Mouse (Mus musculus) frontal cortex, adult (tissue): ENCODE measurements around the gene Epb41l5.
A peak's percentile ranks its signal among the peaks of the same experiment; 100 is the strongest.

ENCODE experiments used
- ATAC-seq: cut with Nextera tagmentation; 2 replicates; pipeline ENCODE4 v1.9.2; 2017; ENCODE audit warnings: mild to moderate bottlenecking, moderate library complexity, mixed read lengths; ENCODE audit not compliant: low TSS enrichment

The Epb41l5 gene

DNA sequence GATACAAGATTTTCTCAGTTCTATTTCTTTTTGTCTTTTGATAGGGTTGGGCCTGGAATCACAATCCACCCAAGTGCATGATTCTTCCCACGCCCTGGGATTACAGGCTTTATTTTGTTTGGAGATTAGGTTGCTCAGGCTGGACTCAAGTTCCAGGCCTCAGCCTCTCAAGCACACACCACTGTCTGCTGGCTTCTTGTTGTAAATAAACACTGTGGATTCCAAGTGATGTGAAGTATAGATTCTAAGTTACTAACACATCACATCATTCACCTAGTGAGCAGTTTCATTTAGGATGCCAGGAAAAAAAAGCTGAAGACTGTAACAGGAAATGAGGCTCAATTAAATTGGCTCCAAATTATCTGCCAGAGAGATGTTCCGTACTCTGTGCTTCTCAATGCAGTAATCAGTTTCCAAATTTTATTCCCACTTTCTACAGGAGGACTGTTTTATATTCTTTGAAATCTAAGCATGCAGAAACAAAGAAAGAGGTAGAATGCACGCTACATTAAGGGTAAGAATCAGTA lies 51.8 kb downstream of the Epb41l5 start:
- ATAC-seq: no peak

GRCm38 (mm10) chr1:119590041-119590440 lies 58.8 kb downstream of the Epb41l5 start:
- ATAC-seq: no peak

- ATAC-seq: no peak
Measured at GRCm38 (mm10) chr1:119584974-119585373, 63.8 kb downstream of the Epb41l5 start.

DNA sequence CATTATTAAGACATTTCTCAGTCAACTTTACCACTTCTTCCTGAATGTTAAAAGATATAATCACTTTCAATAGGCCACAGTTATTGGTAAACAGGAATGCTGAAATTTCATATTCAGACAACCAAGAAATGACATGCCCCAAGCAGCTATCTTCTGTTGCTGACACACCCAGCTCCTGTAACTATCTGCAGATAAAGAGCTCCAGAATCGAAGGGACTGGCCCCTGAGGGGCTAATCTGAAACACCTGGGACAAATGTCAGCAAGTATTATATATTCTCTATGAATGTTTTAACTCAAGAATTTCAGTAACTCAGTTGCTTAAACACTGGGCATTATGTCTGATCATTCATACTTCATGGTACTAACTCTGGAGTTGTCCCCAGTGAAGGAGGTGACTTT lies 78.7 kb downstream of the Epb41l5 start:
- no peak for ATAC-seq

DNA sequence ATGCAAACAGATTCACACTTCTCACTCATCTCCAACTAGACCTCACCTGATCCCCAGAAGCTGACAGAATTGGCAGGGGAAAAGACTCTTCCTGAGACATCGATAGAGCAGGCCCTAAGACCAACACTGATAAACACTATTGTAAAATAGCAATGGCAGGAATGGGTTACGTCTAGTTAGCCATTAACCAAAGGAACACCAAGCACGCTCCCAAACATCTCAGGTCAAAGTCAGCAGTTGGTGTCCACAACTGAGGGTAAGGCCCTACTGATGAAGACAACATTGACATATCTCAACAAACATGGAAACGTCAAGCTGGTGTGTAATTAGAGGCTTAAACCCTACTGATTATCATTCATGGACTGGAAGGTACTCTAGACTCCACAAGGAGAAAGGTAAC lies 83.3 kb downstream of the Epb41l5 start:
- ATAC-seq: no peak

DNA sequence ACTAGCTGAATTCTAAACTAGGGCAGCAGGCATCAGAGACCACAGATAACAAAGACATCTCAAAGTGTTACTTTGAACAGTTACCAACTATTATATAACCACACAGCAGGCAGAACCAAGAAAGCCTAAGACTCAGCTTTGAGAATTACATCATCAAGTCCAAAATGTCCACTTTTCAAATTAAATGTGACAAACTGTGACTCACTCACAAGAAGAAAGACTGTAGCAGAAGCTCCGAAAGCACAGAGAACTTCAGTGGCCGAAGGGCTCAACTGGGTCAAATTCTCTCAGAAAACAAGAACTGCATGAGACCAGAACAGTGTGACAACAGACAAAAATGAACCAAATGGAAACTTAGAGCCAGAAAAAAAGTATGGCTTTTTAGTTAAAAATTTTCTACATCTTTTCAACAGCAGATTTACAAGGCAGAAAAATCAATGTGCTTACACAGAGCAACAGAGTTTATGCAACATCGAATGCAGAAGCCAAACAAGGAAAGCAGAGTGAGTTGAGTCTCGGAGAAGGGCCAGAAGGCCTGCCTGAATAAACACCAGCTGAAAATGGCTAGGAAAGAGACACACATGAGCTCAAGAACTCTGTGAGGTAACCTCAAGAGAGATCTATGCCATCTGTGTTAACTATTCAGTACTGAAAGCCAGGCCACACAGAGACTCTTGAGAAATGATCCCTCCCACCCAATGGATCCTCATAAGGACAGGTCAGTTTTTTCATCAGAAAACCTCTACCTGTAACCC lies 91.0 kb downstream of the Epb41l5 start:
- ATAC-seq: peak; percentile 91

GRCm38 (mm10) chr1:119555651-119556050 lies 93.1 kb downstream of the Epb41l5 start:
- ATAC-seq: no peak

DNA sequence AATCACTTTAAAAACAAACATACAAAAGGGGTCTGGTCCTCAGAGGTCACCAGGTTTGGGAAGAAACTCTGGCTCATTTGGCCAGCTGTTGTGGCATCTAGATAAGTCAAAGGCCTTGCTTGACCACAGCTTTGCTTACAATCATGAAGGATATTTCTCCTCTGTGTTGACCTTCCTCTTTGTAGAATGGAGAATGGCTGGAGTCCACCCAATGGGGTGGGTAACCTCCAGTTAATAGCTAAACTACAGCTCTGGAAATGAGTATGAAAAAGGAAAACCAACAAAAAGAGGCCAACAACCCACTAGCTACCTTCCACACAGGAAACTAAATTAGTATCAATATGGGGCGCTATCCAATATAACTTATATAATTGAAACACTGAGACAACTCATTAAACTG lies 97.1 kb downstream of the Epb41l5 start:
- no peak for ATAC-seq

GRCm38 (mm10) chr1:119550064-119550463 lies 98.7 kb downstream of the Epb41l5 start:
- no peak for ATAC-seq

DNA sequence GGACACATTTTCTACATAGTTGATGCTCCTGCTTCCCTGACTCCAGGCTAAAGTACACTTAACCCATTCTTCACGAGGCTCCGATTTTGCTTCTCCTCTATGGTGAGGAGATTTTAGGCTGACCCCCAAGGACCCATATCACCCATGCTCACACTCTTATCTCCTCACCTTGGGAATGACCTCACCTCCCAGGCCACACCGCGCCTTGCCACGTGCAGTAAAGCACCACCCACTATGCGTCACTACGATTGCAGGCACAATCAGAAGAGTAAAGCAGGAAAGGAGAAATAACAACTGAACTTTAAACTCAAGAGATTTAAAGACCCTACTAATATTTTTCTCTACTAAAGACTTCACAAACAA lies 99.5 kb downstream of the Epb41l5 start:
- no peak for ATAC-seq

GRCm38 (mm10) chr1:119548668-119549326 lies 100.0 kb downstream of the Epb41l5 start:
- ATAC-seq: peak; percentile 97

DNA sequence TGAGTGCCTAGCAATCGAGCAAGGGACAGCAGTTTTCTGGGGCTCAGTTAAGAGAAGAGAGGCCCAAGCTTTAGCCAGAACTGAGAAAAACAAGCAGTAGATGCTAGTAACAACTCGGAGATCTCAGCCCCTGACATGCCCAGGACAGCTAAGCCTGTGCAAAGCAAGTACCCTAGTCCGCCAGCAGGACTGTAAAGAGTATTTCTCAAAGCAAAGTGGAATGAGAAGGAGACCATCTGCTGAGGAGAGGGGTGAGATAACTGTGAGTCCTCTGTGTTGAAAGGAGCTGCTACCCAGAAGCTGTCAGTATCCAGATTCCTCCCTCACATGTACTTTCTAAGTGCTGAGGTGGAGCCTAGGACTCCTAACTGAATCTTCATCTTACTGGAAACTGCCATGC lies 102.3 kb downstream of the Epb41l5 start:
- peak; percentile 42 for ATAC-seq

GRCm38 (mm10) chr1:119545671-119546070 lies 103.1 kb downstream of the Epb41l5 start:
- ATAC-seq: no peak

DNA sequence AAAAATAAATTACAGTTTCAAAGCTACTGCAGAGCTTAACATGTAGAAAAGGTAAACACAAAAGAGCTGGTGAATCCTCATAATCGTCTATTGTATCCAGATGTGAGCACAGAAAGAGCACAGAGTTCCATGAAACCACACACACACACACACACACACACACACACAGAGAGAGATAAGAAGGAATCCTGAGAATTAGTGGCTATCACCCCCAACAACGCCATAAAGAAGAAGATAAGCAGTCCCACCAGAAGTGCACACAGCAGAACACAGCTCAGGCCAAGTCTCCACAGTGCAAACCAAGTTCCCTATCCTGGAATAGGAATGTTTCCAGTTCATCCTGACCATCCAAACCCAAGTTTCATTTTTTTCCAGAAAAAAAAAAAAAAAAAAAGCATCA lies 103.6 kb downstream of the Epb41l5 start:
- ATAC-seq: no peak

DNA sequence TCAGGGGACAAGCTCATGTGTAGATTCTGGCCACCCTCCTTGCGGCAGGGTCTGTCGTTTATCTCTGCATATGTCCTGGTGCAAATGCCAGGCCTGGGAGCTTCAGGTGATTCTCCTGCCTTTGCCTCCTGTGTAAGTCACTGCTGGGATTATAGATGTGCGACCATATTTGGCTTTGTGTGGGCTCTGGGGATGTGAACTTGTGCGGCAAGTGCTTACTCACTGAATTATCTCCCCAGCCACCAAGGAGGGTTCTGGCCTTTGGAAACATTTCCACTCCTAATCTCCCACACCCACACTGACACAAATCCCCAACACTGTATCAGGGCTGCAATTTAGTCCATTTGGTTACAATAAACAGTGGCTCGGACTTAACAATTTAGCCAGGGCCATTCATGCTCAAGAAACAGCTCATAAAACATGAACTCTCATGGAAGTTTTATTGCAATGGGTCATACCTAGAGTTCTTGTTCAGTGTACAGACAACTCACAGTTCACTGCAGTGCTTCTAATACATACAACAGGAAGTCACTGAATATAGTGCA lies 104.1 kb downstream of the Epb41l5 start:
- ATAC-seq: no peak

DNA sequence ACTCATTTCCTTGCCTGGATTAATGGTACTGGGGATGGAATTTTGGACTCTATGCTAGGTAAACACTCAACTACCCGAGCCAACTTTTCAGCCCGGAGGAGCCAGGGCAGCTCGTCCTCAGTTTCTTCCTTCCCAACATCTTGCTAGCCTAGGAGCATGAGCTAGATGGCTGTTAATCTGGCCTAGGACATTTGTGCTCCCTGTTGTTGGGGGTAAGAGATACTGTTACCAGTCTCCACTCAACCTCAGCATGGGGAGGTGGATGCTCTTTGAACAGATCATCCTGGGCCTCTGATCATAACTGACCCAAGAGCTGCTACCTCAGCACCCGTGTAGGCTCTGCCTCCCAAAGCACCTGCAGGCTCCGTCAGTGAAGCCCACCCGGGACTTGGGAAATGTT lies 105.5 kb downstream of the Epb41l5 start:
- no peak for ATAC-seq

DNA sequence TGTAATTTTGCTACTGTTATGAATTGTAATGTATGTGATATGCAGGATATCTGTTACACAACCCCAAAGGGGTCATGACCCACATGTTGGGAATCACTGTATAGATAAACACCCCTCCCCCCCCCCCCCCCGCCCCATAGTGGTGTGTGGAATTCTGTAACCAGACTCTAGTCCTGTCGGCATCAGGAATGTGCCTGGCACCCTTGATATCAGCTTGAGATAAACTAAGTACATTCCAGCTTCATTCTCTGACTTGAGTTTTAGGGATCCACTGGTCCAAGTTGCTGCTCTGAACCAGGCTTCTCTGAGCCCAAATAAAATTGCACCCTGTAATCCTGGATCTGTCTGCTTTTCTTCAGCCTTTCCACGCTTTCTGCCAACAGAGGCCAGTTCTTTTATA lies 107.2 kb downstream of the Epb41l5 start:
- ATAC-seq: no peak

DNA sequence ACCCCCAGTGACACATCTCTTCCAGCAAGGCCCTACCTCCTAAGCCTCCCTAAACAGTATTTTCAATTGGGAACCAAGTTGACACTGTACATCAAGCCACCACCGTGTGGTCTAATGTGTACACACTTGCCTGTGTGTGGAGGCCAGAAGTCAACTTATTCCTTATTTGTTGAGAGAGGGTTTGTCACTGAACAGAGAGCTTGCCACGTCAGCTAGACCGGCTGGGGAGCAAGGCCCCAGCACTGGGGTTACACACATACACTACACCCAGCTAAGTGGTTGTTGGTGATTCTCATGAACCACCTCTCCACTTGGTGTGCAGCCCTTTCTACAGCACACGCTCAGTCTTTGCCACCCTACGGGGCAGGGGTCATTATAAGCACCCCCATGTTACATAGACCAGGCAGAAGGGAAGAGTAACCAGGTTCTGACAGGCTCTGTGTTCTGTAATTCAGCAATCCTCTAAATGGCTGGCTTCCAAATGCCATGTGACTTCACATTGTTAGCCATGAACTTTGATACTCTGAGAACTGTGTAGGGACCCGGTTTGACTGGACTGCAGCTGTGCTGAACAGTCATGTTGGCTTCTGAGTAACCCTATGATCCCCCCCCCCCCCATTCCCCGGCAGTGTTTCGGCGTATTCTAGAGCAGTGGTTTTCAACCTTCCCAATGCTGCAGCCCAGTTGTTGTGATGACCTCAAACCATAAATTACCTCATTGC lies 107.8 kb downstream of the Epb41l5 start:
- ATAC-seq: no peak

- ATAC-seq: no peak
Measured at GRCm38 (mm10) chr1:119539252-119539651, 109.5 kb downstream of the Epb41l5 start.

DNA sequence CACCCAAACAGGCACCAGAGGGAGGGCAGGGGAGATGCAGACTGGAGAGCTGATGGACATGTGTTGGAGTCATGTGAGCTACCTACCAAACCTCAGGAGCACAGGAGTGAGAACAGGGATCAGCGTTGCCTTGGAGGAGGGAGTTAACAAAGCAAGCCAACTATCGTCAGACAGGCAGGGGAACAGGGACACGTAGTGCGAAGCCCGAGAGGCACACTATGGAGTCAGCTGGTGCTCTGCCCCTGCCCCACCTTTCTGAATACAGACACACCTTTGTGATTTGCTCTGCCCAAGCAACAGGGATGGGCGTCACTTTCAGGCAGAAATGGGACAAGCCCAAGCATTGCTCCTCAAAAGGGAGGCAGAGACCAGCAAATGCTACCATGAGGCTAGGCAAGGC lies 111.1 kb downstream of the Epb41l5 start:
- no peak for ATAC-seq

DNA sequence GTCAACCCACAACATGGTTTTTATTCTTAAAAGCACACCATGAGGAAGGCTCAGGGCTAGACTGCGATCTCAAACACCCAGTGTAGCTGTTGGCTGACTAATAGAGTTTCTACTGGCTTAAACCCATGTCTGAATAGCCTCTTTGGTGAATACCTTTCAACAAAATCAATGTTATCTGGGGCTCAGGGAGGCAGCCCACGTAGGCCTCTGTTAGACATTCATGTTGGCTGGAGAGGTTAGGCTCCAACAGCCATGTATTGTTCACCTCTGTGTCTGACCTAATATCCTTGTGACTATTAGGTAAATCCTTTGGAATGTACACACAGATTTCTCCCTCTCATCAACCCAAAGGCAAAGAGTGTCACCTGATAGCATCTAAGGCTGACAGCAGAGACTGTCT lies 112.7 kb downstream of the Epb41l5 start:
- ATAC-seq: no peak

- ATAC-seq: no peak
Measured at GRCm38 (mm10) chr1:119534341-119534740, 114.5 kb downstream of the Epb41l5 start.
